Mouse (Mus musculus) heart, adult 2 months (tissue): Measurements from ENCODE around the gene Kcns1.

Experiments
- CTCF ChIP-seq: fragments of 200-600 bp; IDR thresholded peaks from 2 replicates; pipeline ENCODE4 v1.8.1; 2022; ENCODE audit warnings: antibody characterized with exemption, mild to moderate bottlenecking, moderate library complexity
- EP300 ChIP-seq: fragments of 200-500 bp; IDR thresholded peaks from 2 replicates; pipeline ENCODE4 v1.6.1; 2011; ENCODE audit warnings: low read depth, low read length, control low read depth; ENCODE audit not compliant: insufficient read depth
- POLR2A ChIP-seq: fragments of 200-500 bp; IDR thresholded peaks from 2 replicates; pipeline ENCODE4 v1.6.1; 2011; ENCODE audit warnings: mild to moderate bottlenecking, low read depth, low read length, control low read depth; ENCODE audit not compliant: insufficient read depth

DNA sequence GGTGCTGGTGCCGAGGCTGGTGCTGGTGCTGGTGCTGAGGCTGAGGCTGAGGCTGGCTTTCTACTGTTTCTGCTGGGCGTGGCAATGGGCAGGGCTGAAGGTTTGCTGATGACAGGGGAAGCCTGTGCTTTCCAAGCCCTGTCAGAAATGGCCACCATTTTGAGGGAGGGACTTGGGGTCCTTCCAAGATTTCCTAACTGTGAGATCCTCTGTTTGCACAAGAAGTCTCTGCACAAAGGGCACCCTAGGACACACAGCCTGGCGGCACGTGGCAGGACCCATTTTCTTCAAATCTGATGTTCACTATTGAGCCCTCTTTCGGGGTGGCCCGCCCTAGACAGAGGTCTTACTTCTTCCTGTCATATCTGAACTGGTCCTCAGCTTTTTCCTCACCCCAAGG lies 19.7 kb upstream of the Kcns1 start, which contains the start of gene Wfdc12:
- TF ChIP-seq EP300 (no peak), POLR2A (no peak), CTCF (no peak)
